Mouse (Mus musculus): ENCODE data around the gene Gchfr. TPM values are rescaled to one million over a fixed set of nuclear protein-coding genes. Genes with fewer than 3 reads are reported as not detected.

Gchfr gene
- total and polyA plus RNA-seq, 3 experiments, result 1.1 to 18.2 (median 1.8) TPM

GRCm38 (mm10) chr2:119194140-119194539, 26.6 kb downstream of the Gchfr start:
- in situ Hi-C loops (cut with MboI; ENCODE audit: low pct_ligation_motif_present, low pct_unique_long_range_greater_than_20kb, low sequenced_read_pairs) (loop anchor here (10.0 to 25.0 kb wide), 3 partner anchors 49 to 432 kb away; partner anchors contain the start of genes Ccdc9b and Phgr1), dilution Hi-C loops (cut with MboI; ENCODE audit: extremely low pct_ligation_motif_present, extremely low pct_unique_long_range_greater_than_20kb, low sequenced_read_pairs) (no loop called here)
- no peak for DNase-seq (ENCODE audit: extremely low read depth)
- Histone ChIP-seq H3K4me2 (ENCODE audit: insufficient read depth, low read depth, poor library complexity, severe bottlenecking) (no peak overlapping the region), H3K36me3 (replicated peaks in 1 of 2; ENCODE audit: control insufficient read depth in 1 of 2, insufficient read depth in 1 of 2, low read length in 1 of 2) (peaks cover 0 to 2% of the 10 kb centered on the region in 2 experiments), H3K9me3 (replicated peaks; ENCODE audit: low read length) (no peaks in the 10 kb centered on the region), H3K79me2 (replicated peaks; ENCODE audit: control insufficient read depth, extremely low read depth, insufficient read depth, poor library complexity, severe bottlenecking) (no peaks in the 10 kb centered on the region), H3K9ac (ENCODE audit: insufficient read depth, low read depth) (no peak overlapping the region), H3K4me3 (replicated peaks in 1 of 3; ENCODE audit: low read depth in 2 of 3, low read length in 2 of 3, poor library complexity in 1 of 3) (no peak overlapping the region), H3K4me1 (ENCODE audit: control insufficient read depth in 1 of 2, insufficient read depth in 2 of 2) (peaks cover 2 to 23% of the 10 kb centered on the region in 2 experiments), H3K27ac (ENCODE audit: insufficient read depth, low read depth) (no peak overlapping the region), H3K27me3 (replicated peaks) (no peaks in the 10 kb centered on the region)
- no peak for TF ChIP-seq BHLHE40 (IDR thresholded peaks at IDR 0.05; ENCODE audit: low read depth, low read length)
- no peak for TF ChIP-seq MEF2A (IDR thresholded peaks at IDR 0.05; ENCODE audit: borderline replicate concordance, low read depth, low read length)
- no peak for TF ChIP-seq ELF1 (IDR thresholded peaks at IDR 0.05; ENCODE audit: low read depth, low read length)
- TF ChIP-seq NRF1 (IDR thresholded peaks at IDR 0.05; ENCODE audit: low read depth, low read length), result no peak
- no peak for TF ChIP-seq E2F4 (IDR thresholded peaks at IDR 0.05; ENCODE audit: insufficient replicate concordance, low read depth, low read length)
- TF ChIP-seq EP300 (IDR thresholded peaks at IDR 0.05; ENCODE audit: low read length), result no peak
- no peak for TF ChIP-seq ETS1 (conservative IDR thresholded peaks at IDR 0.05; ENCODE audit: low read depth, low read length)
- no peak for TF ChIP-seq USF1 (IDR thresholded peaks at IDR 0.05; ENCODE audit: low read depth, low read length)
- no peak for TF ChIP-seq SIN3A (IDR thresholded peaks at IDR 0.05; ENCODE audit: low read length)
- TF ChIP-seq ZMIZ1 (IDR thresholded peaks at IDR 0.05; ENCODE audit: low read depth, low read length), result no peak
- no peak for TF ChIP-seq TBP (conservative IDR thresholded peaks at IDR 0.05; ENCODE audit: low read depth, low read length)
- TF ChIP-seq CTCF (conservative IDR thresholded peaks at IDR 0.05 in 1 of 2, IDR thresholded peaks at IDR 0.05 in 1 of 2; ENCODE audit: low read depth in 2 of 2, low read length in 2 of 2), result no peak
- no peak for TF ChIP-seq SMC3 (IDR thresholded peaks at IDR 0.05; ENCODE audit: low read depth, low read length)
- TF ChIP-seq CHD1 (IDR thresholded peaks at IDR 0.05; ENCODE audit: low read depth, low read length), result no peak
- no peak for TF ChIP-seq MAFK (IDR thresholded peaks at IDR 0.05; ENCODE audit: insufficient replicate concordance, low read length)
- TF ChIP-seq GABPA (IDR thresholded peaks at IDR 0.05; ENCODE audit: insufficient replicate concordance, low read depth, low read length), result no peak
- no peak for TF ChIP-seq KAT2A (IDR thresholded peaks at IDR 0.05; ENCODE audit: insufficient replicate concordance, low read length)
- TF ChIP-seq UBTF (IDR thresholded peaks at IDR 0.05; ENCODE audit: low read depth, low read length), result no peak
- no peak for TF ChIP-seq CHD2 (IDR thresholded peaks at IDR 0.05; ENCODE audit: low read length)
- no peak for TF ChIP-seq IRF4 (IDR thresholded peaks at IDR 0.05; ENCODE audit: low read depth, low read length)
